Comparison of ENCODE assay signal across 28 mouse cellular contexts in genomic region chr1:175300895-175301294, GRCm38 (mm10).
A peak's percentile ranks its signal among the peaks of the same experiment; 100 is the strongest.
DNase-seq lines count a peak whose midpoint lies in the region; ATAC-seq and TF ChIP-seq lines count a peak whose summit lies in the region.
"Had no signal": no experiment of that assay in that cellular context is flagged by ENCODE, and none has a peak within 500 bp of the region (broad histone marks: within the 10 kb centered on the region; RNA-seq: fewer than 3 reads in every experiment).

No protein-coding gene starts in this region.

- 0 out of 2 replicates have a peak overlapping the region, but pooled peaks have one; percentile 4 for H3K27ac ChIP-seq in forebrain, embryonic 15.5 days (replicated peaks)
- H3K27ac ChIP-seq in forebrain, postnatal 0 days (ENCODE audit: low read depth, low read length) = no peak overlapping the region
- H3K27ac ChIP-seq: embryonic facial prominence, embryonic 12.5 days; heart, embryonic 10.5 days; heart, embryonic 15.5 days; hindbrain, embryonic 14.5 days; intestine, embryonic 15.5 days; liver, embryonic 14.5 days; macrophage; midbrain, embryonic 15.5 days had no signal

- no peak overlapping the region for H3K9ac ChIP-seq in forebrain, embryonic 15.5 days (replicated peaks)
- no peak overlapping the region for H3K9ac ChIP-seq in forebrain, postnatal 0 days
- H3K9ac ChIP-seq: embryonic facial prominence, embryonic 12.5 days; heart, embryonic 15.5 days; hindbrain, embryonic 14.5 days; intestine, embryonic 15.5 days; liver, embryonic 14.5 days; midbrain, embryonic 15.5 days had no signal

- no peak for TF ChIP-seq CTCF in forebrain, postnatal 0 days (IDR thresholded peaks at IDR 0.05; ENCODE audit: low read depth)

- no peaks in the 10 kb centered on the region for H3K27me3 ChIP-seq in forebrain, embryonic 15.5 days
- no peaks in the 10 kb centered on the region for H3K27me3 ChIP-seq in forebrain, postnatal 0 days (ENCODE audit: insufficient read depth, low read length)
- H3K27me3 ChIP-seq: embryonic facial prominence, embryonic 12.5 days; heart, embryonic 15.5 days; intestine, embryonic 15.5 days; midbrain, embryonic 15.5 days; Patski had no signal

- peaks cover 7% of the 10 kb centered on the region for H3K4me1 ChIP-seq in forebrain, embryonic 15.5 days
- H3K4me1 ChIP-seq in forebrain, postnatal 0 days (ENCODE audit: insufficient read depth) = 0 out of 2 replicates have a peak, but pooled peaks cover 8% of the 10 kb centered on the region
- H3K4me1 ChIP-seq: embryonic facial prominence, embryonic 12.5 days; heart, embryonic 10.5 days; heart, embryonic 15.5 days; intestine, embryonic 15.5 days; midbrain, embryonic 15.5 days had no signal

- WGBS in forebrain, embryonic 15.5 days = 59% methylated on average over 1 of the region's 1 CpGs
- WGBS in forebrain, postnatal 0 days = 41% methylated on average over 1 of the region's 1 CpGs

- no peak overlapping the region for H3K4me2 ChIP-seq in forebrain, embryonic 15.5 days (replicated peaks)
- no peak overlapping the region for H3K4me2 ChIP-seq in forebrain, postnatal 0 days (ENCODE audit: low read depth)
- H3K4me2 ChIP-seq: embryonic facial prominence, embryonic 12.5 days; heart, embryonic 15.5 days; hindbrain, embryonic 14.5 days; intestine, embryonic 15.5 days; midbrain, embryonic 15.5 days had no signal

- no peaks in the 10 kb centered on the region for H3K36me3 ChIP-seq in forebrain, embryonic 15.5 days
- H3K36me3 ChIP-seq in forebrain, postnatal 0 days (ENCODE audit: insufficient read depth) = no peaks in the 10 kb centered on the region
- H3K36me3 ChIP-seq: embryonic facial prominence, embryonic 12.5 days; heart, embryonic 10.5 days; heart, embryonic 15.5 days; intestine, embryonic 15.5 days; midbrain, embryonic 15.5 days had no signal

- no peaks in the 10 kb centered on the region for H3K9me3 ChIP-seq in forebrain, embryonic 15.5 days
- H3K9me3 ChIP-seq in forebrain, postnatal 0 days (ENCODE audit: low read length) = no peaks in the 10 kb centered on the region
- H3K9me3 ChIP-seq: embryonic facial prominence, embryonic 12.5 days; heart, embryonic 10.5 days; heart, embryonic 15.5 days; intestine, embryonic 15.5 days; midbrain, embryonic 15.5 days had no signal

- H3K4me3 ChIP-seq in forebrain, embryonic 15.5 days = no peak overlapping the region
- no peak overlapping the region for H3K4me3 ChIP-seq in forebrain, postnatal 0 days (ENCODE audit: low read depth, low read length)
- H3K4me3 ChIP-seq: embryonic facial prominence, embryonic 12.5 days; heart, embryonic 10.5 days; heart, embryonic 15.5 days; intestine, embryonic 15.5 days; midbrain, embryonic 15.5 days had no signal

- DNase-seq in forebrain, postnatal 0 days = no peak
- peak; percentile 5 for DNase-seq in kidney, adult 11 months
- no peak for DNase-seq in kidney, postnatal 36 days
- DNase-seq in brain, adult 2 months (ENCODE audit: low read depth, low spot score) = peak; percentile 37
- peak; percentile 20 for DNase-seq in gonadal fat pad, adult 2 months (ENCODE audit: low read depth)
- no peak for DNase-seq in left cerebral cortex, postnatal 14 days (ENCODE audit: low spot score in 2 of 2)
- DNase-seq: adrenal gland, postnatal 10 days; cerebellum, adult 11-12 months; cerebellum, adult 9-11 months; embryo, embryonic 11 days; gastrocnemius, postnatal 10 days; heart, adult 11 months; kidney, postnatal 14 days; liver; lung, adult 2 months; lung, postnatal 10 days; thymus, adult 2 months; thymus, postnatal 36 days had no signal

- intact Hi-C loops in left cerebral cortex, postnatal 14 days (cut with DNase I) = no loop called here

- ATAC-seq in forebrain, embryonic 15.5 days (replicated peaks) = peak; percentile 66
- no peak for ATAC-seq in forebrain, postnatal 0 days
- ATAC-seq: intestine, embryonic 15.5 days; midbrain, embryonic 15.5 days; Patski had no signal

Comparison
In these comparisons a context has a peak if more than half of its experiments do, and no peak if none do; other contexts are left out.
1. DNase-seq: peak in kidney, adult 11 months (single experiment), brain, adult 2 months (single experiment) and gonadal fat pad, adult 2 months (single experiment); none in forebrain, postnatal 0 days (single experiment), kidney, postnatal 36 days (0 of 2) and left cerebral cortex, postnatal 14 days (0 of 2).